Mouse (Mus musculus): Measurements from ENCODE around the gene Ppp5c. TPM values are rescaled to one million over a fixed set of nuclear protein-coding genes. Genes with fewer than 3 reads are reported as not detected.
"Not testable (repeated sequence)": the region's sequence is repeated elsewhere in the genome, so short reads cannot be mapped to it uniquely, and the experiment has no call there.

Gene Ppp5c
- total RNA-seq (2021) = 100 to 1,000 TPM; 167 to 169 TPM

DNA sequence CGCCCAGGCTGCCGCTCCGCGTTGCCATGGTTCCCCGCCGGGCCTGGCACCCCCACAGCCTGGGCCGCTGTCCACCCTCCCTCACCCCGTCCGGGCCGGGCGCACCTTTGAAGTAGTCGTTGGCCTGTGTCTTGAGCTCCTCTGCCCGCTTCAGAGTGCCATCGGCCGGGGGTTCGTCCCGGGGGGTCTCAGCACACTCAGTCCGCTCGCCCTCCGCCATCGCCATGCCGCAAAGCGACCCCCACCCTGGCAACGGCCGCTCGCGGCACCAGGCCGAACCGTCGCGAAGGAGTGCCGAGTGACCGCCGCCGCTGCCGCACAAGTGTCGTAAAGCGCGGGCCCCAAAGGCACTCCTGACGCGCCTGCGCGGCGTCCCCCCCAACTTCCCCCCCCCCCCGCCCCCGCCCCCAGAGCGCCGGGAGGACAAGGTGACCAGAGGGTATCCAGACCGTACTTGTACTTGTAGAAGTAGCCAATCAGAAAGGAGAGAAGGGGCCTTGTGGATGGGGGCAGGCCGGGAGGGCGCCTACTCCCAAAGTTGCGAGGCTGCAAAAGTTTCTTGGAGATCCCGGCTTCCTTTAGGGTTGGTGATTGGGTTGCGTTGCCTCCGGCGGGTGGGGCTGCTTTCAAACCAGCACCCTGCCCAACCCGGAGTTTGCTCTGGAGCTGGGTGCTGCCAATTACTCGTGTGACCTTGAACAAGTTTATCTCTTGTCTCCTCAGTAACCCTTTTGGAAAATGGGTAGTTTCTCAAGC, at the start of gene Ppp5c:
TSS of gene Ppp5c (minus strand) at position 337 of the 756 bp plus-strand sequence.
- peak; percentile 90 to 91 for DNase-seq (ENCODE audit: low spot score in 2 of 2)
- intact Hi-C loops (cut with DNase I) = loop anchor here (1.0 kb wide), 2 partner anchors 10 to 33 kb away; no protein-coding TSS in a partner anchor

GRCm38 (mm10) chr7:17076542-17076941, 48.8 kb upstream of the Ppp5c start:
- no peak for DNase-seq (ENCODE audit: low spot score in 2 of 2)
- intact Hi-C loops (cut with DNase I) = no loop called here

DNA sequence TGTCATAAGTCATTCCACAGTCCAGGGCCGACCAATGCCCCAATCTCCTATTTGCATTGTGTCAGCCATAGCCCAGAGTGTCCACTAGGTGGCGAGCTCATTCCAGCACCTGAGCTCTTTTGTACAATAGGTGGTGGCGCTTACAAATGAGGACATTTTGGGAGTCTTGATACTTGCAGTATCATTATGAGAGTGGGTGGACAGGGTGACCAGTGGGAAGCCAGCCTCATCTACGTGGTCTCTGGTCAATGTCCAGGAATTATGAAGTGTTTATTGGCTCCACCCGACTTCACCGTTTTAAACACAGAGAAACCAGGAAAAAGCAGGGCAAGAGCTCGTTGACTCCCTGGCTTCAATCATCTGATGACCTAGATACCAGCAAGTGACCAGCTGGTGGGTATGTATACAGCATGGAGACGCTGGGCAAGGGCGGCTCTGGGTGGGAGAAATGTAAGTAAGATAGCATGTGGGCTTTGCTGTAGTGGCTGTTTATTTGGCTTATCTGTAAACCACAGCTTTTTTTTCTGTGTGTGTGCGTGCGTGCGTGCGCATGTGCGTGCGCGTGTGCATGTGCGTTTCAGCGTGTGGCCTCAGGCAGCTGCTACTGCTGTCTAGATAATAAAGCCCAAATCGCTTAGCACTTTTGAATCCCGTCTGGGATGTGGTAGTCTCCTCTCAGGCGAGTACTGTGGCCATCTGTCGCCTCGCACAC, 46.3 kb upstream of the Ppp5c start, which contains the start of gene Psg16:
TSS of gene Psg16 (plus strand) at position 137 of the 712 bp plus-strand sequence.
- intact Hi-C loops (cut with DNase I) = loop anchor here (2.0 to 5.0 kb wide), 2 partner anchors 1605 to 1798 kb away; partner anchors contain the start of gene Pglyrp1
- DNase-seq (ENCODE audit: low spot score in 2 of 2) = peak; percentile 68 to 74

GRCm38 (mm10) chr7:17073513-17073903, 45.8 kb upstream of the Ppp5c start:
- intact Hi-C loops (cut with DNase I) = loop anchor here (5.0 kb wide), 1 partner anchor 1799 kb away; the partner anchor contains the start of gene Pglyrp1
- DNase-seq (ENCODE audit: low spot score in 2 of 2) = no peak

DNA sequence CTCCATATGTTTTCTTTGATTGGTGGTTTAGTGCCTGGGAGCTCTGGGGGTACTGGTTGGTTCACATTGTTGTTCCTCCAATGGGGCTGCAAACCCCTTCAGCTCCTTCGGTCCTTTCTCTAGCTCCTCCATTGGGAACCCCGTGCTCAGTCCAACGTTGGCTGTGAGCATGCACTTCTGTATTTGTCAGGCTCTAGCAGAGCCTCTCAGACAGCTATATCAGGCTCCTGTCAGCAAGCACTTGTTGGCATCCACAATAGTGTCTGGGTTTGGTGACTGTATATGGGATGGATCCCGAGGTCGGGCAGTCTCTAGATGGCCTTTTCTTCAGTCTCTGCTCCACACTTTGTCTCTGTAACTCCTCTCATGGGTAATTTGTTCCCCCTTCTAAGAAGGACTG, 39.9 kb upstream of the Ppp5c start:
- not testable (repeated sequence) for DNase-seq (ENCODE audit: low spot score in 2 of 2)
- intact Hi-C loops (cut with DNase I) = loop anchor here (5.0 kb wide), 2 partner anchors 115 to 1145 kb away; partner anchors contain the start of gene Selenow

DNA sequence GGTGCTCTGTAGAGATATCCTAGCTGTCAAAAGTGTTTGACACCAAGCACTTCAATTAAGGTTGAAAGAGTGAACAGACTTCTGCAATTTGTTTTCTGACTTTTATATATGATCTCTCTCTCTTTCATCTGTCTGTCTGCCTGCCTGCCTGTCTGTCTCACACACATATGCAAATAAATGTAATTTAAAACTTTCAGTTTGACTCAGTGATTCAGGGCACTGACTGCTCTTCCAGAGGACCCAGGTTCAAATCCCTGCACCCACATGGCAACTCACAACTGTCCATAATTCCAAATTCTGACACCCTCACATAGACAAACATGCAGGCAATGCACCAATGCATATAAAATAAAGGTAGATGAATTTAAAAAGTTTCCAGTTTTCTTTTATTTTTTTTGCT, 39.3 kb upstream of the Ppp5c start:
- intact Hi-C loops (cut with DNase I) = loop anchor here (1.0 to 5.0 kb wide), 4 partner anchors 65 to 1145 kb away; partner anchors contain the start of gene Selenow

DNA sequence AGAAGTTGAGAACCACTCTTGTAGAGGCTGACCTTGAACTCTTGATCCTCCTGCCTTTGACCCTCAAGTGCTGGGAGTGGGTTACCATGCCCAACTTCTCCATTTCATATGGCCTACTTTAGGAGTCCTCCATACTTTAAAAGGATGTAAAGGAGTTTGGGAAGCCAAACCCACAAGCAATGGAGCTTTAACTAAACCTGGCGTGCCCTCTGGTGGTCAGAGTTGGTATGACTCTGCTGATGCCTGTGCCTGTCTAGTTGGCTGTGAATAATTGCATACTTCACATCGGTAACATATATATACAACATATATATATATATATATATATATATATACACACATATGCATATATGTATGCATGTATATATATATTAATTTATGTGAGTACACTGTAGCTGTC, 38.7 kb upstream of the Ppp5c start:
- DNase-seq (ENCODE audit: low spot score in 2 of 2) = peak; percentile 88 to 94
- intact Hi-C loops (cut with DNase I) = loop anchor here (1.0 to 5.0 kb wide), 4 partner anchors 64 to 1144 kb away; partner anchors contain the start of gene Selenow

More for the DNA sequence above, 39.3 kb upstream of the Ppp5c start:
- DNase-seq (ENCODE audit: low spot score in 2 of 2) = no peak

DNA sequence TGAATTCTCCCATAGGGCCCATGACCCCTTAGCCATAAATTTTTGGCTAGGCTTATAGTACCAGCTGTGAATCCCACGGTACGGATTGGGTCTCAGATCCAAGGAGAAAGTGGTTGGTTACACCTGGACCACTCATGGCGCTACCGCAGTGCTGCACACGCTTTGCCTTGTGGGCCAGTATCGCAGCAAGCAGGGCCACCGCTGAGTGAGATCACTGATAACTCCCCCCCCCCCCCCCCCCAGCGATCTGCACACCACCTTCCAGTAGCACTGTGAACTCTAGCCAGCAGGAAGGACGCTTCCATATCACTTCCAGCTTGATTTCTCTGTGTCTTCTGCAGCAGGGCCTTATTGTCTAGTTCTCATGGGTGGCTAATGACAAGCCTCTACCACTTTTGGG, 37.9 kb upstream of the Ppp5c start:
- intact Hi-C loops (cut with DNase I) = loop anchor here (1.0 to 5.0 kb wide), 4 partner anchors 63 to 1143 kb away; partner anchors contain the start of gene Selenow
- DNase-seq (ENCODE audit: low spot score in 2 of 2) = no peak

- no peak for DNase-seq (ENCODE audit: low spot score in 2 of 2)
- intact Hi-C loops (cut with DNase I) = no loop called here
These were observed 35.1 kb upstream of the Ppp5c start for GRCm38 (mm10) chr7:17062845-17063244.

DNA sequence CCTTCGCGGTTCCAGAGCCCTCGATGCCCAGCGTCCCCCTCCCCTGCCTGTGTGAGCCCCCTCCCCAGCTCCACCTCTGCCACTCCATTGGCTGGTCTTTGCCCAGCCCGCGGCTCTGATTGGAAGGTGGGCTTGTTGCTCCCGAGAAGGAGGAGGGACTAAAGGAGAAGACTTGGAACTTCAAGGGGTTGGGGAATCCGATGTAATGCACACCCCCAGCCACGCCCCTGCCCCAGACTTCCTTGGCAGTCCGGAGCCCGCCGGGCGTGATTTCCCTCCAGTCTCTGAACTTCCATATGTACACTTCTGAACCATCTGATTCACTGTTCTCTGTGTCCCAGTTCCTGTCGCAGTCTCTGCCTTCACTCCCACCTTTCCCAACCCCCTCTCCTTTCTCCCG, 34.7 kb upstream of the Ppp5c start, which contains the start of gene Hif3a:
TSS of gene Hif3a (minus strand) at position 39 of the 400 bp plus-strand sequence.
- peak; percentile 43 to 64 for DNase-seq (ENCODE audit: low spot score in 2 of 2)
- intact Hi-C loops (cut with DNase I) = no loop called here

- no peak for DNase-seq (ENCODE audit: low spot score in 2 of 2)
- intact Hi-C loops (cut with DNase I) = loop anchor here (1.0 kb wide), 1 partner anchor 34 kb away; the partner anchor contains the start of gene Ppp5c
These were observed 33.3 kb upstream of the Ppp5c start for GRCm38 (mm10) chr7:17060782-17061605.

DNA sequence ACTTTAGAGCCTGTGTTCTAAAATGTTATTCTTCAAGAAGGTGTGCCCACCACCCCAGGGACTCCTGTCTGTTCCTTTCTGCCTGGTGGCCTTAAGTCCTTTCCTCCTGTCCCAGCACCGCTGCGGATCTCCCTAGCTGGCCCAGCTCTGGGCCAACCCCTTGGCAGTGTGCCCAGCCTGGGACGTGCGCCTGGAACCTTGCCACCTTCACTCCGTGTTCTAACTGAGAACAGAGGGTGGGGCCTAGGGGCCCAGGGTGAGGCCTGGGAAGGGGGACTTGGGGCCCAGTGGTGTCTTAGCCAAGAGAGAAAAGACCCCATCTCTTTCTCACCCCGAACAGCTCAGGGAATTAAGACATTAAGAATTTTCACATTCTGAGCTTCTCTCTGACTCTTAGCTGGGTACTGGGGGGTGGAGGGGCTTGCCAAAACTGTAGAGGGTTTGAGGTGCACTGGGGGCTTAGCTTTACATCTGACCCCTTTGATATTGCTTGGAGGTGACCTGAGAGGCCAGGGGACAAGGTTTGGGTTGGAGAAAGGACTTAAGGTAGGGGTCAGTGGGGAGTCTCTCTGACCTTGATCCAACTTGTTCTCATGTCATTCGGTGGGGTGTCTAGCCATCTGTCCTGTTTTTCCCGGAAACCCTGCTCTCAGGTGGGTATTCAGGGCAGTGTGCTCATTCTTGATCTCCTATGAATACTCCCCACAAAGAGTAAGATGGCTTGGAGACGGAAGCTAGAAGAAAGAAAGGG, 32.5 kb upstream of the Ppp5c start:
- intact Hi-C loops (cut with DNase I) = loop anchor here (1.0 kb wide), 1 partner anchor 33 kb away; the partner anchor contains the start of gene Ppp5c
- DNase-seq (ENCODE audit: low spot score in 2 of 2) = peak; percentile 83 to 87

GRCm38 (mm10) chr7:17059463-17059844, 31.7 kb upstream of the Ppp5c start:
- DNase-seq (ENCODE audit: low spot score in 2 of 2) = no peak
- intact Hi-C loops (cut with DNase I) = no loop called here

- intact Hi-C loops (cut with DNase I) = no loop called here
- DNase-seq (ENCODE audit: low spot score in 2 of 2) = no peak
These were observed 31.2 kb upstream of the Ppp5c start for GRCm38 (mm10) chr7:17058816-17059462.

- intact Hi-C loops (cut with DNase I) = no loop called here
- DNase-seq (ENCODE audit: low spot score in 2 of 2) = peak; percentile 73 to 75
These were observed 30.5 kb upstream of the Ppp5c start for GRCm38 (mm10) chr7:17058071-17058689.

- intact Hi-C loops (cut with DNase I) = no loop called here
- DNase-seq (ENCODE audit: low spot score in 2 of 2) = no peak
These were observed 29.1 kb upstream of the Ppp5c start for GRCm38 (mm10) chr7:17056601-17057523.

Measured in left cerebral cortex, postnatal 25 days (tissue).